Mouse (Mus musculus): ENCODE results near the gene Gm14743. TPM values are rescaled to one million over a fixed set of nuclear protein-coding genes. Genes with fewer than 3 reads are reported as not detected.
"Not testable (repeated sequence)": the region's sequence is repeated elsewhere in the genome, so short reads cannot be mapped to it uniquely, and the experiment has no call there.

Gene Gm14743
- total RNA-seq (2021): not detected
- long read RNA-seq, experiment 1: 0 reads
- long read RNA-seq, experiment 2: 0 reads

DNA sequence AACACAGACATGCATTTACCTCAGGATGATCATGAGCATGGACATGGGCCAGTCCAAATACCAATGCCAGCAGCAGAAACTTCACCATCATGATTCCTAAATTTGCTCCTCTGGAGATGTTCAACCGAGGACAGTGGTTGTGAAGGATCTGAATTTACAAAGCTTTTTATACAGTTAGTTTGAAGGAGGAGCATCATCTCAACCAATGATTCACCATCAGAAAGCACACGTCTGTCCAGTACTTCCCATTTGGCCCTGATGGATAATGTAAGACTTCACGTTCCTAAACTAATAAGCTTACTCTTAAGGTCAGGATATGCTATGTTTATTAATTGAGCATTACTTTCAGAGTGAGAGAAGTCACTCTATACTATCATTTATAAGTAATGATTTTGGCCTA, at the start of gene Gm14743:
Gm14743 (minus strand) TSS at position 101 of the 400 bp plus-strand sequence.
- intact Hi-C loops (cut with DNase I); DNase-seq: not testable (repeated sequence)

DNA sequence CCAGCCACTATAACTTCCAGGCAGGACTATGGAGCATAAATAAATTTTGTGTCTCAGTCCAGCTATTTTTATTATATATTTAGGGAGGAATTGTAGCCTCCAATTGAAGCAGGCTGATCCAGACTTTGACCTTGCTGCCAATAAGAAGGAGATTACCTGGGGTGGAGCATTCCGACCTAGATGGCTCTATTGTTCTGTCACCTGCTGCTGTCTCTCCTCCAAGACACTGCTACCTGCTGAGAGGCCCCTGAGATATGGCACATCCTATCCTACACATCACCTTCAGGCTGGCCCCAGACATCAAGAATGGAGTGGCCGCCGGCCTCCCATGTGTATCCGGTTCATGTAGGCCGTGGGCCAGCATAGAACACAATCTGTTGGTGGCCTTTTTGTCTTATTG, 42.9 kb downstream of the Gm14743 start:
- intact Hi-C loops (cut with DNase I): no loop called here
- no peak for DNase-seq

DNA sequence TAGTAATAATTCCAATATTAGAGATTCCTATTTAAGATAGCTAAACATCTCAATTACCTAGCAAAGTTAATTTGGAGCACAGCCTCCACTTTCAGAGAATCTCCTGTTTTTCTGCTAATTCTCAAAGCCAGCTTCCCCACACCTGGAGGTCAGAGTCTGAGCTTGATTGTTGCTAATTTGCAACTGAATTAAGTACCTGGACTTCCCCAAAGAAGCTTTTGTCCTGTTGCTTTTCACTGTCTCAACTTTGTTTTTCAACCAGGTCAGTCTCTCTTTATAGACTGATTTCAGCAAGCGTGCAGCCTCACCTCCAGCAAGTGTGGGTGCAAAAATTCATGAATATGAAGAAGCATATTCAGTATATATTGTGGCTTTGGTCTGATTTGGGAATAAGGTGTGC, 43.5 kb downstream of the Gm14743 start:
- DNase-seq; intact Hi-C loops (cut with DNase I): not testable (repeated sequence)

Other genes with a start within 250 kb of the Gm14743 start
- gene Obp1a, start 154.5 kb downstream of the Gm14743 start, total RNA-seq (2021): not detected
- gene Gm5938, start 120.5 kb downstream of the Gm14743 start, total RNA-seq (2021): not detected
- not detected for gene Obp1b, start 59.1 kb downstream of the Gm14743 start, total RNA-seq (2021)
- gene 4930480E11Rik, start 123.7 kb upstream of the Gm14743 start, total RNA-seq (2021): not detected